Mouse (Mus musculus) spleen, postnatal 10 days (tissue): ENCODE measurements around the gene Olfr517.

Source experiments
- DNase-seq, 2 experiments: peaks; one replicate each; pipeline ENCODE4 v3.0.0; 2021 to 2022; ENCODE audit warnings: low spot score in 2 of 2

Gene Olfr517

DNA sequence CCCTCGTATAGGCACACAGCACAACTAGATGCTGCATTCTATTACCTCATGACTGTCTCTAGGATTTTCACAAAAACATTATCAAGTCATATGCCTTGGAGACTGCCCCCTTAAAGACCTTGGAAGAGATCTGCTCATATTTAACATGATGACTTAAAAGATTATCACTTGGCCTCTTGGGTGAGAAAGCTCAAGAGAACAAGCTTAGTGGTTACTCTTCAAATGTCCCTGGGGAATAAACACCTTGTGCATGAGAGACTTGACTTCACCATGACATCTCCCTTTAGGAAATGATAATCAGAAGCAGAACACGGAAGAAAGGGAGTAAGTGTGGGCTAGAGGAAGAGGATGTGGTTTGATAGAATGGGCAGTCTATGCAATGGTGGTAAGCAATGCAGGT lies at the start of gene Olfr517:
TSS of gene Olfr517 (minus strand) at position 101 of the 400 bp plus-strand sequence.
- DNase-seq: no peak

DNA sequence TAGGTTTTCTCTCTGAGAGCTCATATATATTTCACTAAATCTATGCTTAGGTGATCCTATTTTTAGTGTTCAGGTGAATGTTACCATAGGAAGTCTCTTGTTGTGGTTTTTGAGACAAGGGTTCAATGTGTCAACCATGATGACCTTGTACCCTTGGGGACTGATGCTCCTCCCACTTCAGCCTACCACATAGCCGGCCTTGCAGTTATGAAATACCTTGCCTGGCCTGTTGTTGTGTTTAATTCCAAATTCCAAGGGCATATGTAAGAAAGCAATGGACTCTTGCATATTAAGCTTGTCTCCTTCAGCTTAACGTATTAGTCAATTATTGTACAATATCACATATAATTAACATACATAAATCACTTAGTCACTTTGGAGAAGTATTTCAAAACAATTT lies 31.8 kb upstream of the Olfr517 start:
- DNase-seq: no peak

DNA sequence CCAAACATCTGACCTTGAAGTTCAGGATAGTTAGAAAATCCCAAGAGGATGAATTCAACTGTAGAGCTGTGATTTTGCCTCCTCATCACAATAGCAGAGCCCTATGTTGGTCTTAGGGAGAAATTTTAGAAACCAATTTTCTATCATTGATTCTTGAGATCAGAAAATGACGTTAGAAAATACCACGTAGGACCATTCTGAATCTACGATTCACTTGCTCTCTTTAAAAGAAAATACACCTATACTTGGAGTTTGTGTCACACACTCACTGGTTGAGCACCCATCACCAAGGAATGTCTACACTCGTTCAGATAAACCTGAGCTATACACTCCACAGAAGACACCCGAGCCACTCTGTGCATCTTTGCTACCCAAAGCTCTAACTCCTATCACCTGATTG lies 22.1 kb upstream of the Olfr517 start, which contains the start of gene Olfr519:
TSS of gene Olfr519 (minus strand) at position 101 of the 400 bp plus-strand sequence.
- DNase-seq: no peak

DNA sequence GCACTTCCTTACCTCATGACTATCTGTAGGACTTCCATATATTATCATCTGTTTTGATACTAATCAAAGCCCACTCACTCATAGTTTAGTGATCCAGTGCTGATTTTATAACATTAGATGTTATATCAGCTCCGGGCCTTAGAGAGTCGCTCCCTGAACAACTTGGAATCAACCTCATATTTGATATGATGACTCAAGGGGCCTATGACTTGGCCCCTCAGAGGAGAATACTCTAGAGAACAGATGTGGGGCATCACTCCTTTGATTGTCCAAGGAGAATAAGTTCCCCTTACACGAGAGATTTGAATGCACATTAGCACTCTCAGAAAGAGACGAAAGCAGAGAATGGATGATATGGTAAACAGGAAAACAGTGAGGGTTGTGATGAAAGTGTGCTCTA lies 12.7 kb upstream of the Olfr517 start, which contains the start of gene Olfr518:
TSS of gene Olfr518 (minus strand) at position 101 of the 400 bp plus-strand sequence.
- no peak for DNase-seq

DNA sequence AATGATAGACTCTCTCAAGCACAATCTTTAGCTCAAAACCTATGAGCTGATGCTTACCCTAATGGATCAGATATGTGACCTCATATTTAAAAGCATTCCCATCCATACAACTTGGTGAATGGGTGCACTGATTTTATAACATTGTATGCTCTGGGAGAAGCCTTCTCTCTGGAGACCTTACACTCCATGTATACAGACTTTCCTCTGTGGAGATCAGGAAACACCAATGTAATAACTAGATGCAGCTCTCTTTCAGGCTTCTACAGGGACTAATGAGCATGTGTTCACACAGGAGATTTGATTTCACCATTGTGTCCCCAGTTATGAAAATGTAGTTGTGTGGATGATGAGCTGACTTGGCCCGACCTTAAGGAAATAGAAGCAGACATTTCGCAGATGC lies 21.8 kb downstream of the Olfr517 start, which contains the start of gene Olfr516:
TSS of gene Olfr516 (minus strand) at position 101 of the 400 bp plus-strand sequence.
- no peak for DNase-seq

DNA sequence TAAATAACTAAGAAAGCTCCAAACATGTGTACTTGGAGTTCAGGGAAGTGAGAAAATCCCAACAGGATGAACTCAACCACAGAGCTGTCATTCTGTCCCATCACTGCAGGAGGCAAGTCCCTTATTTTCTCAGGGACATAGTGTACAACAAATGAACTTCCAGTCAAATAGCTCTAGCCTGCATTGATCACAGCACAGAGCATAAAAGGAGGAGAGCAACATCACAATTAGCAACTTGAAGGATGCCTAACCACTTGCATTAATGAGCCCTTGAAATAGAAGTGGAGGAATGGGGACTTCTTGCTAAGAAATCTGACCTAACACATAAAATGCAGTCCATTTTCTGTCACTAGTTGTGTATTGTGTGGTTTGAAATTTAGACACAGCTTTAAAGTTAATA lies 46.3 kb downstream of the Olfr517 start, which contains the start of gene Olfr514:
TSS of gene Olfr514 (minus strand) at position 101 of the 400 bp plus-strand sequence.
- DNase-seq: no peak
